Mouse (Mus musculus): Measurements from ENCODE around the gene Dlgap1. TPM values are rescaled to one million over a fixed set of nuclear protein-coding genes. Genes with fewer than 3 reads are reported as not detected.
A peak's percentile ranks its signal among the peaks of the same experiment; 100 is the strongest.

The Dlgap1 gene
- total RNA-seq, 1 experiment from 2014 or later, result not detected

GRCm38 (mm10) chr17:70706976-70707818 lies 738.3 kb downstream of the Dlgap1 start:
- peak; percentile 72 to 85 for ATAC-seq (replicated peaks in 1 of 2; ENCODE audit: insufficient read depth in 1 of 2, low FRiP score in 2 of 2, low TSS enrichment in 1 of 2, low read depth in 1 of 2, poor library complexity in 2 of 2, severe bottlenecking in 2 of 2)

DNA sequence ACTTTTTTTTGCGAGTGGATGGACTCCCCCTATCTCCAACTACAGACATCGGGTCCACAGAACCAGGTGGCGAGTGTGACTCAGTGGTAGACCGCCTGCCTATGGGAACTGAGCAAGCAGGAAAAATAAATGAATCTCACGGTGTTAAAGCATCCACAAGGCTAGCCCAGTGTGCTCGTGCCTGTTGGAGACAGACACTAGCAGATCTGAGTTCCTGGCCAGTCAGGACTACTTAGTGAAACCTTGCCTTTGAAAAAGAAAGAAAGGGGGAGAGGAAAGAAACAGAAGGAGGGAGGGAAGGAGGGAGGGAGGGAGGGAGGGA lies 738.9 kb downstream of the Dlgap1 start:
- no peak for ATAC-seq (replicated peaks in 1 of 2; ENCODE audit: insufficient read depth in 1 of 2, low FRiP score in 2 of 2, low TSS enrichment in 1 of 2, low read depth in 1 of 2, poor library complexity in 2 of 2, severe bottlenecking in 2 of 2)

DNA sequence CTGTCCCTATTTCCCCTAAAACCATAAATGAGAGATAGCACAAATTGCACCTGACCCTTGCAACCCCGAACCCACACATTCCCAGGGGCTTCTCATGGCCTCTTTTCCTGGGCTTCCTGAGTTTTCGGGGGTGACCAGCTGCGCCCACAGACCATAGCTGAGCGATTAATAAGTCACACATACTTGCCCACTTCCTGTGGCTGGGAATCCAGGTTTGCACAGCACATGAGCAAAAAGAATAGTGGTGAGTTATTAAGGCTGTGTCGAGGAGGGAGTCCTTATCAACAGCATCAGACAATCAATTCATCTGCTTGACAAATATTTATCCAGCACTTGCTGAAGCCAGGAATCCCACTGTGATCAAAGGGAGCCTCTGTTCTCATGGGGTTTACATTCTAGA lies 740.7 kb downstream of the Dlgap1 start:
- no peak for ATAC-seq (replicated peaks in 1 of 2; ENCODE audit: insufficient read depth in 1 of 2, low FRiP score in 2 of 2, low TSS enrichment in 1 of 2, low read depth in 1 of 2, poor library complexity in 2 of 2, severe bottlenecking in 2 of 2)

GRCm38 (mm10) chr17:70713470-70713869 lies 744.6 kb downstream of the Dlgap1 start:
- no peak for ATAC-seq (replicated peaks in 1 of 2; ENCODE audit: insufficient read depth in 1 of 2, low FRiP score in 2 of 2, low TSS enrichment in 1 of 2, low read depth in 1 of 2, poor library complexity in 2 of 2, severe bottlenecking in 2 of 2)

GRCm38 (mm10) chr17:70719684-70720324 lies 750.9 kb downstream of the Dlgap1 start:
- no peak for ATAC-seq (replicated peaks in 1 of 2; ENCODE audit: insufficient read depth in 1 of 2, low FRiP score in 2 of 2, low TSS enrichment in 1 of 2, low read depth in 1 of 2, poor library complexity in 2 of 2, severe bottlenecking in 2 of 2)

- no peak for ATAC-seq (replicated peaks in 1 of 2; ENCODE audit: insufficient read depth in 1 of 2, low FRiP score in 2 of 2, low TSS enrichment in 1 of 2, low read depth in 1 of 2, poor library complexity in 2 of 2, severe bottlenecking in 2 of 2)
These were observed 751.9 kb downstream of the Dlgap1 start for GRCm38 (mm10) chr17:70720766-70721165.

GRCm38 (mm10) chr17:70722146-70722545 lies 753.3 kb downstream of the Dlgap1 start:
- ATAC-seq (replicated peaks in 1 of 2; ENCODE audit: insufficient read depth in 1 of 2, low FRiP score in 2 of 2, low TSS enrichment in 1 of 2, low read depth in 1 of 2, poor library complexity in 2 of 2, severe bottlenecking in 2 of 2), result no peak

- ATAC-seq (replicated peaks in 1 of 2; ENCODE audit: insufficient read depth in 1 of 2, low FRiP score in 2 of 2, low TSS enrichment in 1 of 2, low read depth in 1 of 2, poor library complexity in 2 of 2, severe bottlenecking in 2 of 2), result peak; percentile 75
These were observed 759.9 kb downstream of the Dlgap1 start for GRCm38 (mm10) chr17:70728719-70729281.

DNA sequence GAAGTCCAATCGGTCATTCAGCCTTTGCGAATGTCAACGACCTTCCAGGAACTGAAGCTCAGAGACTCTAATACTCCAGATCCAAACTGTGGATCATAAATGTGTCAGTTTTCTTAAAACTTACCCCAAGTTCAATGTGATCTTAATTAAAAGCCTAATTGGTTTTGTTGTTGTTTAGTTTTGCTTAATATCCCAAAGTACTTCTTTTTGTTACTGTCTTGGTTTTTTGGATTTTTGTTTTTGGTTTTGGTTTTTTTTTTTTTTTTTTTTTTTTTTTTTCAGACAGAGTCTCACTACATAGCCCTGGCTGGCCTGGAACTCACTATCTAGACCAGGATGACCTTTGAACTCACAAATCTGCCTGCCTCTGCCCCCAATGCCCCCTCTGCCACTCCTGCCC lies 765.9 kb downstream of the Dlgap1 start:
- ATAC-seq (replicated peaks in 1 of 2; ENCODE audit: insufficient read depth in 1 of 2, low FRiP score in 2 of 2, low TSS enrichment in 1 of 2, low read depth in 1 of 2, poor library complexity in 2 of 2, severe bottlenecking in 2 of 2), result no peak

DNA sequence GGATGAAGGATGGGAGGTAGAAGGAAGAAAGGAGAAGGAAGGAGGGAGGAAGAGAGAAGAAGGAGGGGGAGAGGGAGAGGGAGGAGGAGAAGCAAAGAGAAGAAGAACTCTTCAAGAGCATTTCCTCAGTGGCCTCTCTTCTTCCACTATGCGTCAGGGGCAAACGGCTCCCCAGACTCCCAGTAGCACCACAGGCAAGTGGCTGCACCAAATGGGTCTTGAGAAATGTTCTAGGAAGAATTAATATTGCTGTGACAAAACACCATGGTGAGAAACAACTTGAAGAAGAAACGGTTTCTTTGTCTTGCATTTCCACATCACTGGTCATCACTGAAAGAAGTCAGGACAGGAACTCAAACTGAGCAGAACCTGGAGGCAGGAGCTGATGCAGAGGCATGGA lies 766.5 kb downstream of the Dlgap1 start:
- no peak for ATAC-seq (replicated peaks in 1 of 2; ENCODE audit: insufficient read depth in 1 of 2, low FRiP score in 2 of 2, low TSS enrichment in 1 of 2, low read depth in 1 of 2, poor library complexity in 2 of 2, severe bottlenecking in 2 of 2)

GRCm38 (mm10) chr17:70737424-70737823 lies 768.6 kb downstream of the Dlgap1 start:
- ATAC-seq (replicated peaks in 1 of 2; ENCODE audit: insufficient read depth in 1 of 2, low FRiP score in 2 of 2, low TSS enrichment in 1 of 2, low read depth in 1 of 2, poor library complexity in 2 of 2, severe bottlenecking in 2 of 2), result peak in 1 of 2 experiments; percentile 38; a peak in 2 of 4 replicates

GRCm38 (mm10) chr17:70738168-70738854 lies 769.4 kb downstream of the Dlgap1 start:
- ATAC-seq (replicated peaks in 1 of 2; ENCODE audit: insufficient read depth in 1 of 2, low FRiP score in 2 of 2, low TSS enrichment in 1 of 2, low read depth in 1 of 2, poor library complexity in 2 of 2, severe bottlenecking in 2 of 2), result peak; percentile 53 to 73

- ATAC-seq (replicated peaks in 1 of 2; ENCODE audit: insufficient read depth in 1 of 2, low FRiP score in 2 of 2, low TSS enrichment in 1 of 2, low read depth in 1 of 2, poor library complexity in 2 of 2, severe bottlenecking in 2 of 2), result no peak
These were observed 770.5 kb downstream of the Dlgap1 start for GRCm38 (mm10) chr17:70739346-70739745.

DNA sequence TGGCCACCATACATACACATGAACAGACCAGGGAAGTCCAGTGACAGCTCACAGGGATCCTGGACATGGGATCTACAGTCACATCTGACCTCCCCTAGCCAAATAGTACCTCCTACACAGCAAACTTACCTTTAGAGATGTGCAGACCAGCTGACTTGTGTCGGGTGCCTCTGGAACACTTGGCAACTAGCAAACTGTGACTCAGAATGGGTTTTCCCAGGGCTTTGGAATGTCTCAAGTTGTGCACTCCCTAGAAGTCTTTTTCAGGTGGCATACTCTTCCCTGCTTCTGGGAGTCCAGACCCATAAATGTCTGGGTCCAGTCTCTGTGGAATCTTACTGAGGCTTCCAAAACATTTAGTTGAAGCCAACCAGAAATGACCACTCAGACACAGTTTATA lies 772.8 kb downstream of the Dlgap1 start:
- ATAC-seq (replicated peaks in 1 of 2; ENCODE audit: insufficient read depth in 1 of 2, low FRiP score in 2 of 2, low TSS enrichment in 1 of 2, low read depth in 1 of 2, poor library complexity in 2 of 2, severe bottlenecking in 2 of 2), result no peak

DNA sequence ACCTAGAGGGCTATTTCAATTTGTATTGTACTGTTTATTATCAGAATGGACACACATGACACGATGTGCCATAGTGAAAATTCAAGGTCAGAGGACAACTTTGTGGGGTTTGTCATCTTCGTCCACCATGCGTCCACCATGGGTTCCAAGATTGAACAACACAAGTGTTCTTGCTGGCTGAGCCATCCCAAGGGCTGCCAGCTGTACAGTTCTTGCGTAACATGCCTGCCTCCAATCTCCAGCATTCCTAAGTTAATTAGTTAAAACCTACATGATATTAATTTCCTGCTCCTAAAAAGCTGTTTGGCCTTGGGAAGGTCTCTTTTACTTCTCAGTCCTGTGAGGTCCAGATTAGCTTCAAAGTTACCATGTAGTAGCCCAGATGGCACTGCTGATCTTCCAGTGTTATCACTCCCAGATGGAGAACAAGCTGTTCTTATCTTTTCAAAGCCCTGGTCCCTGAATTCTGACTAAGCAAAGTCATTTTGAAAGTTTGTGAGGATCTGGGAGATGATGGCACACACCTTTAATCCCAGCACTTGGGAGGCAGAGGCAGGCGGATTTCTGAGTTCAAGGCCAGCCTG lies 775.8 kb downstream of the Dlgap1 start:
- ATAC-seq (replicated peaks in 1 of 2; ENCODE audit: insufficient read depth in 1 of 2, low FRiP score in 2 of 2, low TSS enrichment in 1 of 2, low read depth in 1 of 2, poor library complexity in 2 of 2, severe bottlenecking in 2 of 2), result no peak

- ATAC-seq (replicated peaks in 1 of 2; ENCODE audit: insufficient read depth in 1 of 2, low FRiP score in 2 of 2, low TSS enrichment in 1 of 2, low read depth in 1 of 2, poor library complexity in 2 of 2, severe bottlenecking in 2 of 2), result no peak
These were observed 776.5 kb downstream of the Dlgap1 start for GRCm38 (mm10) chr17:70745385-70745784.

DNA sequence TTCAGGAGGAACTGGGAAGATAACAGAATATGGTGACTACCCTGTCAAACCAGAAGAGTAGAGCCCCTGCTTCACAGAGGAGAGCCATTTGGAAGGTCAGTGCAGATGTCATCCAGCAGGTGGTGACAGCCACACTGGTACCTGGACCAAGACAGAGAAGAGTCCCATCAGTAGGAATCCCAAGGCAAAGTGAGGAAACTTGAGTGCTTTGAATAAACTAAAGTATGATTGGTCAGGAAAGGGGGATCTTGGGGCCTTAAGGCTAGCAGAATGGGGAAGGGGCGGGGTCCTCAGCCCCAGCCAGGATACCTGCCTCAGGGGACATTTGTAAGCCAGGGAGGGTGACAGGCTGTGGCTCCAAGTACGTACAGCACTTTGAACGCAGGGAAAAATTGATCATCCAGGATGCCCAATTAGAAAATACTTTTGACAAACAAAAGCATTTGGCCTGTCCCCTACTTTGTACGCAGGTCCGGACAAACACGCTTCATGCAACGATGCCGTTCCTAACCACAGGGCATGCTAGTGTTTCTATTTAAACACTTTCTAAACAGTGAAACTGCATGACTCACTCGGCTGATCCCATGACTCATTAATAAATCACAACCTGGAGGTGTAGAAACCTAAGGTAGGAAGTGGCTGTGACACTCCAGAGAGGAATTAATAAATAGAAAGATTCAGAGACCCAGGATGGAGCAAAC lies 777.7 kb downstream of the Dlgap1 start:
- peak in 1 of 2 experiments; percentile 44; a peak in 1 of 4 replicates for ATAC-seq (replicated peaks in 1 of 2; ENCODE audit: insufficient read depth in 1 of 2, low FRiP score in 2 of 2, low TSS enrichment in 1 of 2, low read depth in 1 of 2, poor library complexity in 2 of 2, severe bottlenecking in 2 of 2)

Measured in hematopoietic stem cell, adult 5-6 weeks (primary cell).